Mouse (Mus musculus) midbrain, embryonic 10.5 days (tissue): ENCODE measurements around the gene Ube4b. TPM values are rescaled to one million over a fixed set of nuclear protein-coding genes. Genes with fewer than 3 reads are reported as not detected.

Experiments used
- DNase-seq: peaks from one replicate; pipeline ENCODE4 v3.0.0-alpha.2; 2017; ENCODE audit warnings: low spot score
- H3K27ac ChIP-seq: fragments of 300-500 bp; sonication (generic); replicated peaks from 2 replicates; pipeline ENCODE4 v1.5.1; 2016; ENCODE audit warnings: mild to moderate bottlenecking
- H3K27me3 ChIP-seq: fragments of 300-500 bp; sonication (generic); 2 replicates; pipeline ENCODE4 v1.6.1; 2016; ENCODE audit warnings: low read depth, mild to moderate bottlenecking; ENCODE audit not compliant: poor library complexity, severe bottlenecking
- H3K36me3 ChIP-seq: fragments of 300-500 bp; sonication (generic); 2 replicates; pipeline ENCODE4 v1.6.1; 2016; ENCODE audit warnings: mild to moderate bottlenecking, moderate library complexity
- H3K4me1 ChIP-seq: fragments of 300-500 bp; sonication (generic); 2 replicates; pipeline ENCODE4 v1.6.1; 2016
- H3K4me3 ChIP-seq: fragments of 300-500 bp; sonication (generic); 2 replicates; pipeline ENCODE4 v1.5.1; 2016; ENCODE audit warnings: mild to moderate bottlenecking, moderate library complexity
- H3K9me3 ChIP-seq: fragments of 300-500 bp; sonication (generic); replicated peaks from 2 replicates; pipeline ENCODE4 v1.6.1; 2016; ENCODE audit warnings: mild to moderate bottlenecking
- WGBS: fragments of 180-500 bp; shearing (Covaris S2); methylation state at CpG from one replicate; pipeline ENCODE4 v1.1.7; 2016; 5-methylcytosine and 5-hydroxymethylcytosine counted together
- polyA plus RNA-seq: library from polyadenylated mRNA; unstranded; fragments of >200 nt; fragmentation: Nextera tagmentation; extraction: Ambion mirVana; gene quantifications from 2 replicates; pipeline ENCODE4 v1.2.1, GENCODE M21; 2016

Ube4b gene
- polyA plus RNA-seq, 1 experiment from 2014 or later: 56.2 TPM

DNA sequence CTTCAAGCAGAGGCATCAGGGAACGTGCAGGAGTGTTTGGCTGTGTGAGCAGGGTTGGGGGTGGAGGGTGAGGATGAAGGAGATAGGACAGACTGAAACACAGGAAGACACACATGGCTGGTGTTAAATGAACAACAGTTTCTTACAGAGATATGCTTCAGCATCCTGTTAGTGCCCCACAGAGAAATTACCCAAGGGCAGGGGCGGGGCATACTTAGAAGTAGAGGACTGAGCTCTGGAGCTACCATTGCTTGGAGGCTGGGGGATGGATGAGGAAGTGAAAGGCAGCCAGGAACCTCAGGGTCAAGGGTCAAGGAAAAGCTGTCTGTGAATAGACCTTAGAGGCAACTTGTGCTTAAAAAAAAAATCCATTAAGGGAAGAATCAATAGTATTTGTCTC is 85.9 kb downstream of the Ube4b start:
- 76% methylated on average over 2 of the region's 2 CpGs for WGBS

DNA sequence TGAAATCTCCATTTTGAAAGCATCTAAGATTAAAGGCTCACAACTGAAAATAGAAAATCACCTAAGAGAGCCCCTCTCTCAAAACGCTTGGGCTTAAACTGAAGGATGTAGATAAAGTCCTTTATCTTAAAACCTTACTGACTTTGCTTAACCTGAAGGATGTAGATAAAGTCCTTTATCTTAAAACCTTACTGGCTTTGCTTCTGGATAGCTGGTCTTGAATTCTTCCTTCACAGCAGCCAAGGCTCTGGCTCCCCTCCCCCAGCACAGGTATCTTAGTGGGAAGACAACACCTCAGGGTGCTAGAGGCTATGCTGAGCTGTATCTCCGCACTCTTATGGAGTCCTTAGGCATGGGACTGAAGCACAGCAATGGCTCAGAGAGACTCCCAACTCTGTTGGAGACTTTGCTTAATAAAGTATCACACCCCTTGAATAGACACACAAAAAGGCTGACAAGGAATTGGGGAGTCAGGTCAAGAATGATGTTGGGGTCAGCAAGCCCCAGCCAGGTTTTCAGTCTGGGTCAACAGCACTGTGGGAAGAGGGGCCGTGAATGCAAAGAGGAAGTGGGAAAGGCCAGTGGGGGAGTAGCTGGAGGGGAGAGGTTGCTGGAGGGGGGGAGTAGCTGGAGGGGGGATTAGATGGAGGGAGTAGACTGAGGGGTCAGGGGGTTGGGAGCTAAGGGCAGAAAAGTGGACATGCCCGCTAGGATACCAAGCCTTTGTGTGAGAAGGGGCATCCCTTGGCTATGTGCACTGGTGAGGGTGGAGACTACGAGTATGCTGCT is 86.9 kb downstream of the Ube4b start:
- peaks cover 24% of the 10 kb centered on the region for H3K4me1 ChIP-seq
- no peak overlapping the region for H3K4me3 ChIP-seq
- H3K27ac ChIP-seq: peak overlapping the region; percentile 23; the same call in 1 of the 2 replicates
- no peaks in the 10 kb centered on the region for H3K27me3 ChIP-seq
- peaks cover 95% of the 10 kb centered on the region for H3K36me3 ChIP-seq
- no peak for DNase-seq
- no peaks in the 10 kb centered on the region for H3K9me3 ChIP-seq
- 70% methylated on average over 5 of the region's 5 CpGs for WGBS

More for the DNA sequence above, 85.9 kb downstream of the Ube4b start:
- H3K9me3 ChIP-seq: no peaks in the 10 kb centered on the region
- H3K4me3 ChIP-seq: no peak overlapping the region
- H3K36me3 ChIP-seq: peaks cover 95% of the 10 kb centered on the region
- no peak for DNase-seq
- no peaks in the 10 kb centered on the region for H3K27me3 ChIP-seq
- peaks cover 24% of the 10 kb centered on the region for H3K4me1 ChIP-seq
- peak overlapping the region; percentile 23; the same call in 1 of the 2 replicates for H3K27ac ChIP-seq

DNA sequence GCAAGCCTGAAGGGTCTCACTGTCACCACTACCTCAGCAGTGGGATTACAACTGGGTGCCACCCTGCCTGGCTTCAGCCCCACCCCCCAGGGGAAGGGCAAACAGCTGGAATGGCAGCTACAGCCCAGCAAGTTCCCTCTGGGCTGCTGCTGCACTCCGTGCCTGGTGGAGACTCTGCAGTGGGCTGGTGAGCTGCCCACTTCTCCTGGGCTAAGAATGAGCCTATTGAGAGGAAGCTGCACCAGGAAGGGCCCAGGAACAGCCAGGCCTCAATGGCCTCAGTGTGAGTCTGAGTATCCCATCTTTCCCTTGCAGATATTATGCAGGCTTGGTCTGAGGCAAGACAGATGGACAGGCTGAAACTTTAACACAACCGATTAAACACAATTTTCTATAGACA is 88.4 kb downstream of the Ube4b start:
- H3K36me3 ChIP-seq: peaks cover 95% of the 10 kb centered on the region
- H3K4me3 ChIP-seq: no peak overlapping the region
- no peak overlapping the region for H3K27ac ChIP-seq
- H3K27me3 ChIP-seq: no peaks in the 10 kb centered on the region
- H3K9me3 ChIP-seq: no peaks in the 10 kb centered on the region
- WGBS: 90% methylated on average over 2 of the region's 2 CpGs
- no peak for DNase-seq
- peaks cover 24% of the 10 kb centered on the region for H3K4me1 ChIP-seq

DNA sequence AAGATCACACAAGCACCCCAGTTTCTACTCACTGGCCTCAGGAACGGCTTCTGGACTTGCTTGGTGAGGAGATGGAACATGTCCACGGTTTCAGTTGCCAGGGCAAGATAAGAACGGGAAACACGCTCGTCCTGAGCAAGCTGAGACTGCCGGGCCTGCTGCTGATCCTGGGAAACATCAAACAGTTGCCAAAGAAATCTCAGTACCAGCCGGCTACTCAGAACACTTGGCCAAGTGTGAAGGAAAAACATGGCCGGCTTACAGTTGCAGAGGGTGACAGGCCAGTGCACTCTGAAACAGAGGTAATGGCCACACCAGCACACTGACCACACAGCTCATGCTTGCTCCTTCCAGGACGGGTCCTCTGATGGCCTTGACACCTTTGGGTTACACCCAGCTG is 89.2 kb downstream of the Ube4b start:
- peaks cover 95% of the 10 kb centered on the region for H3K36me3 ChIP-seq
- 91% methylated on average over 9 of the region's 9 CpGs for whole genome bisulfite sequencing
- H3K4me1 ChIP-seq: peaks cover 24% of the 10 kb centered on the region
- H3K9me3 ChIP-seq: no peaks in the 10 kb centered on the region
- H3K27me3 ChIP-seq: no peaks in the 10 kb centered on the region
- no peak for DNase-seq
- H3K4me3 ChIP-seq: no peak overlapping the region
- H3K27ac ChIP-seq: no peak overlapping the region

DNA sequence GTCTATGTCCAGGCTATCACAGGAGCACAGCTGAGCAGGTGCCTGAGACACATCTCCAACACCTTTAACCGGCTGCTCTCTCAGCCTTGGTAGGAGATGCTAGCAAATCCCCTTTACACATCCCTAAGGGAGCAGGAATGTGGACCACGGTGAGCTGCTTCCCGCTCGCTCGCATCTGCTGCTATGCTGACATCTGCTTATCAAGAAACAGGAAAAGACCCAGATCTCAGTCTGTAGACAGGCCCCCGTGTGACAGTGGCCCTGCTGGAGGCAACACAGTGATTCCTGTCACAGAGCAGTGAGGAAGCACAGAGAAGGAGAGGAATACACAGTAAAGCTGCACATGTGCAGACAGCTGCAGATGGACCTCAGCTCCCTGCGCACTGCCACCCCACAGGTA is 90.2 kb downstream of the Ube4b start:
- H3K4me3 ChIP-seq: no peak overlapping the region
- H3K36me3 ChIP-seq: peaks cover 95% of the 10 kb centered on the region
- H3K27ac ChIP-seq: no peak overlapping the region
- no peaks in the 10 kb centered on the region for H3K27me3 ChIP-seq
- H3K4me1 ChIP-seq: peaks cover 19% of the 10 kb centered on the region
- DNase-seq: no peak
- H3K9me3 ChIP-seq: no peaks in the 10 kb centered on the region
- 86% methylated on average over 7 of the region's 7 CpGs for WGBS

DNA sequence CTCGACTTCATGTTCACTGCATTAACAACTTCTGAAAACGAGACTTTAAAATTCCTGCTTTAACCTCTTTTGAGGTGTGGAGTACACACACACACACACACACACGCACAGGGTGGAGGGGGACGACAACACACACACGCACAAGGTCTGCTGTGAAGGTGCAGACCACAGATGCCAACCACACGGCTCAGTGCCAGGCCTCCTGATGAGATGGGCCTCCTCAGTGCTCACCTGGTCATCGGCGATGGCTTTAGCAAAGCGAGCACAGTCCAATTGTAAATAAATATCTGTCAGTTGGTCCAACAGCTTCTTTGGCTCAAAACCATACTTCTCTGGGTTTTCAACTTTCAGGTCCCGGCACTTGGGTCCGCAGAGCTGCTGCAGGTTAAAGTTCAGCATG is 91.7 kb downstream of the Ube4b start:
- H3K9me3 ChIP-seq: no peaks in the 10 kb centered on the region
- H3K36me3 ChIP-seq: peaks cover 95% of the 10 kb centered on the region
- H3K4me3 ChIP-seq: no peak overlapping the region
- DNase-seq: no peak
- no peak overlapping the region for H3K27ac ChIP-seq
- 96% methylated on average over 11 of the region's 11 CpGs for WGBS
- H3K27me3 ChIP-seq: no peaks in the 10 kb centered on the region
- peaks cover 5% of the 10 kb centered on the region for H3K4me1 ChIP-seq

DNA sequence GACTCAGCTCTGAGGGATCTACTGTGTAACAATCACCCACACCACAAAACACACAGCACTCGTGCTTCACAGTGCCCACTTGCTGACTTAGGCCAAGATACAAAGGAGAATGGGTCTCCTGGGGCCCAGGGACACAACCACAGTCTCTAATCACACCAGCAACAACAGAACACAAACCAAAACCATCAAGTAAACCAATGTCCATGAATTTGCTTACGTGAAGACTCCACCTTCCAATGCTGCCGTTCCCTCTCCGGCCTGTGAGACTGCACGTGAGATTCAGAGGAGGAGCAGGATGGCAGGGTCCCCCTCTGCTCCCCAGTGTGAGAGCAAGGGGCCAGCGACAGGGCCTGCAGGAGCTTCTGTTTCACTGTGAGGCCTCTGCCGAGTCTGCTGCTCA is 93.8 kb downstream of the Ube4b start:
- Histone ChIP-seq H3K4me3 (no peak overlapping the region), H3K9me3 (no peaks in the 10 kb centered on the region), H3K4me1 (no peaks in the 10 kb centered on the region), H3K27me3 (no peaks in the 10 kb centered on the region), H3K27ac (no peak overlapping the region), H3K36me3 (peaks cover 99% of the 10 kb centered on the region)
- DNase-seq: no peak
- WGBS: 88% methylated on average over 7 of the region's 7 CpGs

DNA sequence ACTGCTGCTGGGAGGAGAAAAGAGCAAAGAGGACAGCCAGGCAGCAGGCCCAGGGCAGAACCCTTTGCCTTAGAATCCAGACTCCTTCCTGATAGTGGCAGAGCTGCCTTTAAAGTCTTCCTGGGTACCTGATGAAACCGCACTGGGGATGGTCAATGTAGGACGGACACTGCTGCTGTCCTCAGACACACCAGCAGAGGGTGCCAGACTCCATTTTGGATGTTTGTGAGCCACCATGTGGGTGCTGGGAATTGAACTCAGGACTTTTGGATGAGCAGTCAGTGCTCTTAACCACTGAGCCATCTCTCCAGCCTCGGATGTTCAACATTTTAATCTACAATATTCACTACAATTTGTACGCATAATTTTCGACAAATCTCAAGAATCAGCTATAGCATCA is 96.1 kb downstream of the Ube4b start:
- no peak for DNase-seq
- Histone ChIP-seq H3K9me3 (no peaks in the 10 kb centered on the region), H3K4me1 (no peaks in the 10 kb centered on the region), H3K27ac (no peak overlapping the region), H3K4me3 (no peak overlapping the region), H3K27me3 (no peaks in the 10 kb centered on the region), H3K36me3 (peaks cover 89% of the 10 kb centered on the region)
- 97% methylated on average over 5 of the region's 5 CpGs for WGBS

DNA sequence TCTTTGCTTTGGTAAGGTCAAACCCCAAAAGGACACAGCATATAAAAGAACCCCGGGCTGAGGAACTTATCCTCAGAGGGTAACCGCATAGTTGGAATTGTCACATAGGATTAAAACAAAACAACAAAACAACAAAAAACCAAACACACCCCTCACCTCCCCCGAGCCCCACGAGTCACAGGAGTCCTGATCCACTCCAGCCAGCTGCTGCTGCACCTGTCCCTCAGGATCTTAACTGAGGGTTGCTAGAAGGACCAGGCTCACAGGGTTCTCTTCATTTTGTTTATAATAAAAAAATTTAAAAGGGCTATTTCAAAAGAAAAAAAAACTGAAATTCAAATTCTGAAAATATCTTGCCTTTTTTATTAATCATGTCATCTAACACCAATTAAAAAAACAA is 97.8 kb downstream of the Ube4b start:
- no peak overlapping the region for H3K27ac ChIP-seq
- 86% methylated on average over 4 of the region's 4 CpGs for WGBS
- no peaks in the 10 kb centered on the region for H3K4me1 ChIP-seq
- H3K4me3 ChIP-seq: no peak overlapping the region
- H3K9me3 ChIP-seq: no peaks in the 10 kb centered on the region
- peaks cover 71% of the 10 kb centered on the region for H3K36me3 ChIP-seq
- DNase-seq: no peak
- no peaks in the 10 kb centered on the region for H3K27me3 ChIP-seq

DNA sequence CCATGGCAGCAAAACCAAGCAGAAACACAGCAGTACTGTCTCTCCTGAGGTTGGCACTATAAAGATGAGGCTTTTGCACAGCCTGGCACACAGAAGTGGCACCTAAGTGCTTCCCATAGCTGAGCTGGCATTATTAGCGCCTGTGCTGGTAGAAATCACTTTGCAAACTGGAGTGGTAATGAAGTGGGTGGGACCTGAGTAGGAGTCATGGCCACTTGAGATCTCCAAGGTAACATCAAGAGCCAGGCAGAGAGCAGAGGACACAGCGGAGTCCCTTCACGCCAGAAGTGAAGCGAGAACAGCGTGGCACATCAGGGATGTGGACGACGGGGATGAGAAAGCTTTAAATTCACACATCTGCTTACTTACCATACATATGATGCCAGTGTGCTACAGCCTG is 99.3 kb downstream of the Ube4b start:
- H3K4me1 ChIP-seq: peaks cover 4% of the 10 kb centered on the region; the same call in 1 of the 2 replicates
- no peak overlapping the region for H3K27ac ChIP-seq
- peaks cover 57% of the 10 kb centered on the region for H3K36me3 ChIP-seq
- H3K27me3 ChIP-seq: no peaks in the 10 kb centered on the region
- no peak for DNase-seq
- 94% methylated on average over 7 of the region's 7 CpGs for WGBS
- H3K4me3 ChIP-seq: no peak overlapping the region
- no peaks in the 10 kb centered on the region for H3K9me3 ChIP-seq

DNA sequence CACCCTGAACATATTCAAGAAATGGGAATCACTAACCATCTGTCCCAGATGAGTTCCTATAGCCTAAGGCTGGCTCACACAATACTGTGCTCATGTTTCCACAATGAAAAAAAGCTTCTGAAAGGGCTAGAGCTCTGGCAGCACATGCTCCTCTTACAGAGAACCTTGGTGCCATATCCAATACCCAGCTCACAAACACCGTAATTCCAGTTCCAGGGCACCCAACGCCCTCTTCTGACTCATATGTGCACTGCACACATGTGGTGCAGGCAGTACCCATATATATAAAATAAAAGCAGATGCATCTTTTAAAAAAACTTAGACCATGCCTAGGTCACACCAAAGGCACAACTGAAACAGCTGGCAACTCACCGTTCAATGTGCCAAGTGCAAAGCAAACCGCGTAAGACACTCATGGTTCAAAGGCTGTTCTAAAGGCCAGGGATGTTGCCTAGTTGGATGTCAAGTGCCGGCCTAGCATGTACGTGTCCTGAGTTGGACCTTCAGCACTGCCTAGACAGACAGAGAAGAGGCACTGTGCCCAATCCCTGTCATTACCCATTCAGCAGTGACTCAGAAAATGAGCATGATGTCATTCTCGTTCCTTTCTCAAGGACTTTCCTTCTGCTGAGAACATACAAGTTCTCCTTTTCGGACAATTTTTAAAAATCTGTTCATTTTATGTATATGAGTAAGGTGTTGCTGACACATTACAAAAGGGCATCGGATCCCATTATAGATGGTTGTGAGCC is 101.0 kb downstream of the Ube4b start:
- H3K4me3 ChIP-seq: no peak overlapping the region
- H3K9me3 ChIP-seq: no peaks in the 10 kb centered on the region
- 90% methylated on average over 10 of the region's 10 CpGs for WGBS
- no peak overlapping the region for H3K27ac ChIP-seq
- H3K4me1 ChIP-seq: peaks cover 5% of the 10 kb centered on the region; the same call in 1 of the 2 replicates
- DNase-seq: no peak
- H3K36me3 ChIP-seq: peaks cover 40% of the 10 kb centered on the region
- no peaks in the 10 kb centered on the region for H3K27me3 ChIP-seq

DNA sequence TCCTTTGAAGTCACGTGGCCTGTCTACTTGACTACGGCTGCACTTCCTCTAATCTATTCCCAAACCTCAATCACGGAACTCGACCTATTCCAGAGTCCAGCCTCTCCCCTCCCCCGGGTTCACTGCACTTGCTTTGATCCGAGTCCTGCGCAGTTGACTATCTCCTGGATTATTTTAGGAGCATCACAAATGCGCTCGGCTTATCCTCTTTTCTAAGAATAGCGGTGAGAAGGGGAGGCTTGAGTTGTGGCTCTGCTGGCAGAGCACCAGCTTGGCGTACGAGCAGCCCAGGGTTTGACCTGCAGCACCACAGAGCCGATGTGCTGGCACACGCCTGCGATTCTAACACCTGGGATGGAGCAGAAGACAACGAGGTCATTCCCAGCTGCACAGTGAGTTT is 102.8 kb downstream of the Ube4b start:
- Histone ChIP-seq H3K27me3 (no peaks in the 10 kb centered on the region), H3K27ac (no peak overlapping the region), H3K36me3 (peaks cover 21% of the 10 kb centered on the region), H3K4me3 (no peak overlapping the region), H3K4me1 (peaks cover 5% of the 10 kb centered on the region; the same call in 1 of the 2 replicates), H3K9me3 (no peaks in the 10 kb centered on the region)
- no peak for DNase-seq
- 89% methylated on average over 16 of the region's 16 CpGs for WGBS

DNA sequence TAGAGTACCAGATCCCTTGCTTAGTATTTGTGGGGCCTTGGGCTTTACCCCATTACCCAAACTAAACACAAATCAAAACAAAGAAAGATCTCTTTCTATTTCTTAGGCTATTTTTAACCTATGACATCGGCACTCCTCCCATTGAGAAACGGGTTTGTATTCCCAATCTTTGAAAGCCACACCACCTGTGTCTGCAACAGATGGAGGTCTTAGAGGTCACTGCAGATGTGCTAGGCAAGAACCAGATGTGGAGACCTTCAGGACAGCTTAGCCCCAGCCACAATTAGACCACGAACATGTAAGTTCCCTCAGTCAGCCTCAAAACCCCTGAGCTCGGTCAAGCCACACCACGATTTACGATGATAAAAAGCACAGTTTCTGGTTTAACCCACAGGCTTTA is 103.8 kb downstream of the Ube4b start:
- peaks cover 12% of the 10 kb centered on the region for H3K36me3 ChIP-seq
- H3K27ac ChIP-seq: no peak overlapping the region
- no peaks in the 10 kb centered on the region for H3K27me3 ChIP-seq
- H3K9me3 ChIP-seq: no peaks in the 10 kb centered on the region
- no peak for DNase-seq
- peaks cover 7% of the 10 kb centered on the region; the same call in 1 of the 2 replicates for H3K4me1 ChIP-seq
- 87% methylated on average over 6 of the region's 6 CpGs for WGBS
- H3K4me3 ChIP-seq: no peak overlapping the region
